Mouse (Mus musculus) lung, postnatal 0 days (tissue): ENCODE measurements around the gene Snx9. TPM values are rescaled to one million over a fixed set of nuclear protein-coding genes. Genes with fewer than 3 reads are reported as not detected.

Experiments
- ATAC-seq: fragments of 200-750 bp; cut with Nextera tagmentation; 2 replicates; pipeline ENCODE4 v1.8.0; 2017; ENCODE audit warnings: moderate library complexity
- DNase-seq: peaks from one replicate; pipeline ENCODE4 v3.0.0-alpha.2; 2016; ENCODE audit warnings: low spot score
- H3K27ac ChIP-seq: fragments of 300-500 bp; sonication (generic); 2 replicates; pipeline ENCODE4 v1.5.1; 2014; ENCODE audit warnings: antibody characterized with exemption, mild to moderate bottlenecking, low read length, mixed read lengths
- H3K27me3 ChIP-seq: fragments of 300-500 bp; sonication (generic); replicated peaks from 2 replicates; pipeline ENCODE4 v1.6.1; 2014; ENCODE audit warnings: low read length, mixed read lengths; ENCODE audit not compliant: insufficient read depth
- H3K36me3 ChIP-seq: fragments of 300-500 bp; sonication (generic); 2 replicates; pipeline ENCODE4 v1.6.1; 2014; ENCODE audit warnings: low read length, mixed read lengths; ENCODE audit not compliant: insufficient read depth
- H3K4me1 ChIP-seq: fragments of 300-500 bp; sonication (generic); 2 replicates; pipeline ENCODE4 v1.6.1; 2014; ENCODE audit warnings: antibody characterized with exemption, low read depth, low read length, mixed read lengths; ENCODE audit not compliant: insufficient read depth
- H3K4me2 ChIP-seq: fragments of 300-500 bp; sonication (generic); replicated peaks from 2 replicates; pipeline ENCODE4 v1.6.1; 2014; ENCODE audit warnings: low read depth, mild to moderate bottlenecking, low read length, moderate library complexity, mixed read lengths
- H3K4me3 ChIP-seq: fragments of 300-500 bp; sonication (generic); 2 replicates; pipeline ENCODE4 v1.5.1; 2014; ENCODE audit warnings: low read depth, low read length
- H3K9ac ChIP-seq: fragments of 300-500 bp; sonication (generic); replicated peaks from 2 replicates; pipeline ENCODE4 v1.6.1; 2014; ENCODE audit warnings: low read depth, mild to moderate bottlenecking
- H3K9me3 ChIP-seq: fragments of 300-500 bp; sonication (generic); 2 replicates; pipeline ENCODE4 v1.6.1; 2016; ENCODE audit warnings: low read length, mixed read lengths
- CTCF ChIP-seq: IDR thresholded peaks from 2 replicates; pipeline ENCODE4 v1.5.1; 2016; ENCODE audit warnings: antibody characterized with exemption, mild to moderate bottlenecking
- EP300 ChIP-seq: IDR thresholded peaks from 2 replicates; pipeline ENCODE4 v1.6.1; 2016; ENCODE audit warnings: antibody characterized with exemption, mild to moderate bottlenecking, control low read depth
- WGBS: fragments of 180-500 bp; shearing (Covaris S2); extraction: QIAGEN DNeasy Blood & Tissue Kit; methylation state at CpG from one replicate; pipeline ENCODE4 v1.1.7; 2014; 5-methylcytosine and 5-hydroxymethylcytosine counted together
- polyA plus RNA-seq: library from polyadenylated mRNA; unstranded; fragments of >200 nt; fragmentation: Nextera tagmentation; extraction: Ambion mirVana; gene quantifications from 2 replicates; pipeline ENCODE4 v1.2.1, GENCODE M21; 2015

Gene Snx9
- polyA plus RNA-seq, 1 experiment from 2014 or later = 26.3 TPM

DNA sequence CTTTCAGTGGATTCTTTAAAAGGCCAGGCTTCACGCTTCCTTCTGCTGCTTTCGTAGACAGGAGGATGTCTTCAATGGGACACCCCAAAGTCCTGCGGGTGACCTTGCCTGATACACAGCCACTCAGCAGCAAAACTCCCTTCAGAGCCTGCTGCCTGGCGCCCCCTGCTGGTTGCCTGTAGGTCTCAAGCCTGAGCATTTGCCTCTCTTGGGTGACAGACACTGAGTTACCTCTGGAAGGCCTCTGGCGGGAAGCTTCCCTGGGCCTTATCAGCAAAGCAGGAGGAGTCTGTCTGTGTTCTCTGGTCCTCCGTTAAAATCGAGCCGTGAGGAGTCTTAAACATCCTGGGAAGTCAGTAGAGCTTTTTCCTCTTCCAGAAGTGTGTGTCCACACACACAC lies 49.3 kb downstream of the Snx9 start:
- peak; percentile 43; the same call in 1 of the 2 replicates for ATAC-seq

DNA sequence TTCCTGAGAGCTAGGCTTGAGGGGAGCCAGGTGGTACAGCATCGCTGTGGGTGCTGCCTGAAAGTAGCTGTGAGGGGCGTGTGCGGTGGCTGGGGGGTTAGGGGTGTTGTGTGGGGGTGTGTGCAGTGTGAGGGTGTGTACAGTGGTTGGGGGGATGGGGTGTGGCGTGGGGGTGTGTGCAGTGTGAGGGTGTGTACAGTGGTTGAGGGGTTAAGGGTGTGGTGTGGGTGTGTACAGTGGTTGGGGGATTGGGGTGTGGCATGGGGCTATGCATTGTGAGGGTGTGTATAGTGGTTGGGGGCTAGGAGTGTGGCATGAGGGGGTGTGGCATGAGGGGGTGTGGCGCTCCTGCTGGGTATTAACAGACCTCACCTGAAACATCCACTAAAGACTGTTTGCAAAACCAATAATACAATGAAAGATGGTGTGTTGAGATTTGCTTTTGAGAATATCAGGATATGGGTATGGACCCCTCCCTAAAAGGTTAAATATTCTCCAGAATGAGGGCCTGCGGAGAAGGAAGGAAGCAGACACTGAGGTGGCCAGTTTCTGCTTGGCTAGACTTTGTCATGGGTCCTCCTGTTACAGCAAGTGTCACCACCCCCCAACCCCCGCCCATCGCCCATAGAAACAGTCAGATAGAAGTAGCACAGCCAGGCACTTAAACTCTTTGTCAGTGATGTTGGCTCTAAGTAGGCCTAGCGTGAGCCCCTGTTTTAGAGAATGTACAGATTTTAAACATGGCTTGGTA lies 51.0 kb downstream of the Snx9 start:
- Histone ChIP-seq H3K9me3 (no peaks in the 10 kb centered on the region), H3K27me3 (no peaks in the 10 kb centered on the region), H3K4me1 (no peaks in the 10 kb centered on the region), H3K4me3 (no peak overlapping the region), H3K36me3 (no peaks in the 10 kb centered on the region), H3K9ac (no peak overlapping the region), H3K27ac (no peak overlapping the region), H3K4me2 (no peak overlapping the region)
- TF ChIP-seq EP300 (no peak), CTCF (no peak)
- ATAC-seq (no peak), DNase-seq (no peak)
- 84% methylated on average over 9 of the region's 9 CpGs for WGBS

More for the DNA sequence above, 49.3 kb downstream of the Snx9 start:
- Histone ChIP-seq H3K36me3 (no peaks in the 10 kb centered on the region), H3K27me3 (no peaks in the 10 kb centered on the region), H3K4me1 (no peaks in the 10 kb centered on the region), H3K4me3 (no peak overlapping the region), H3K9me3 (no peaks in the 10 kb centered on the region), H3K4me2 (no peak overlapping the region), H3K27ac (no peak overlapping the region), H3K9ac (no peak overlapping the region)
- TF ChIP-seq EP300 (no peak), CTCF (peak; percentile 96)
- 28% methylated on average over 8 of the region's 8 CpGs for WGBS
- DNase-seq = peak; percentile 77

DNA sequence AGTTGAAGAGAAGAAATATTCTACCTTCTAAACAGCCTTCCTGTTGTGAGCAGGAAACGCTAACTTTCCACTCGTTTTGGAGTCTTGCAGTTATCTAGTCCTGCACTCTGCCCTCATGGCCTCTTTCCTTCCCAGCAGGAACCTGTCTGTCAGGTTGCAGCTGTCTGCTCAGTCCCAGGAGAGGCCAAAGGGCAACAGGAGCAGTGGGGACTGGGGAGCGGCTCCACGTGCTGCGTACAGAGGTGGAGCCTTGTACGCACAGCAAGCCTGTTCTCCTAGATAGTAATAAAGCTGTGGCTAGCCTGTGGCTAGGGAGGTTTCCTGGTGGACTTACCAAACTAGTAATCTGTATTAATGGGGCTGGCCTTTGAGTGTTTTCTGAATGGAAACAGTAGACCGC lies 52.0 kb downstream of the Snx9 start:
- peaks cover under 1% of the 10 kb centered on the region; the same call in 1 of the 2 replicates for H3K4me1 ChIP-seq
- no peak for DNase-seq
- H3K9me3 ChIP-seq = no peaks in the 10 kb centered on the region
- no peak overlapping the region for H3K27ac ChIP-seq
- H3K4me3 ChIP-seq = no peak overlapping the region
- TF ChIP-seq CTCF (no peak), EP300 (no peak)
- no peaks in the 10 kb centered on the region for H3K27me3 ChIP-seq
- H3K36me3 ChIP-seq = no peaks in the 10 kb centered on the region
- no peak overlapping the region for H3K4me2 ChIP-seq
- H3K9ac ChIP-seq = no peak overlapping the region
- WGBS = 34% methylated on average over 7 of the region's 7 CpGs
- 0 out of 2 replicates have a peak, but pooled peaks have one; percentile 18 for ATAC-seq

DNA sequence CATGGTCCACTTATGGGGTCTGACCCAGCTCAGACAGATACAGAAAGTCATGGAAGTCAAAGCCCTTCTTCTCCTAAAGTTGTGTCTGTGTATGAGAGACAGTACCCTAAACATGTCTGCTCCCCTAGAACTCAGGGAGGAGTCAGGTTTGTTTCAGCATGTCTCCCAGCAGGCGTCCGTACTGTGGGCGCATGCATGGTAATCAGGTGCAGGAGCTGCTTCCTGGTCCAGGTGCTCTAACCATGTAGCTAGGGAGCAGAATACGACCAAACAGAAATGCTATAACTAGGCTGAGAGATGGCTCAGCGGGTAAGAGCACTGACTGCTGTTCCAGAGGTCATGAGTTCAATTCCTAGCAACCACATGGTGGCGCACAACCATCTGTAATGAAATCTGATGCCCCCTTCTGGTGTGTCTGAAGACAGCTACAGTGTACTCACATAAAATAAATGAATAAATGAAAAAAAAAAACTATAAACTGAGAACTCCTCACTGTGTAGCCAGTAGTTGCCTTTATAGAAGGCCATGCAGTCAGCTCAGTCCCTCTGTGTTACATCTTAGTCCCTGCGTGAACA lies 52.5 kb downstream of the Snx9 start:
- Histone ChIP-seq H3K4me3 (no peak overlapping the region), H3K4me1 (peaks cover 3% of the 10 kb centered on the region; the same call in 1 of the 2 replicates), H3K4me2 (no peak overlapping the region), H3K27me3 (no peaks in the 10 kb centered on the region), H3K36me3 (no peaks in the 10 kb centered on the region), H3K9me3 (no peaks in the 10 kb centered on the region), H3K9ac (no peak overlapping the region), H3K27ac (no peak overlapping the region)
- TF ChIP-seq CTCF (peak; percentile 47), EP300 (no peak)
- no peak for DNase-seq
- ATAC-seq = no peak
- 72% methylated on average over 7 of the region's 7 CpGs for WGBS

DNA sequence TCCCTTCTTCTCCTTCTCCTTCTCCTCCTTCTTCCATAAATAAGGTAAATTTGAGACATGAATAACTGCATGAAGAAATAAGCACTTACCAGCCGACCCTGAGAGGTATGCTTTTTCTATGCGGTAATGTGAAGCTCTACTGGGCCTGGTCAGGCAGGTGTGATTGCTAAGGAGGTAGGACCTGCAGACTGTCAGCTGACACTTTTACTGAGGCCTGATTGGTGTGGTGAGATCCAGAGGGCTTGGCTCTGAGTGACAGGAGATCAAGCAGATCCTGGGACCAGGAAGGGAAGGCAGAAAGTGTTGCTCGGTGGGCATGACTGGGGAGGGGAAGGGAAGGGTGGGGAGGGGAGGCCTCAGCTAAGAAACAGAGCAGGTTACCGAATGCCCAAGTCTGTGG lies 54.9 kb downstream of the Snx9 start:
- Histone ChIP-seq H3K9ac (no peak overlapping the region), H3K36me3 (peaks cover 6% of the 10 kb centered on the region; the same call in 1 of the 2 replicates), H3K4me2 (no peak overlapping the region), H3K4me1 (peaks cover 3% of the 10 kb centered on the region; the same call in 1 of the 2 replicates), H3K4me3 (no peak overlapping the region), H3K9me3 (no peaks in the 10 kb centered on the region), H3K27me3 (no peaks in the 10 kb centered on the region), H3K27ac (no peak overlapping the region)
- TF ChIP-seq EP300 = no peak
- no peak for TF ChIP-seq CTCF
- DNase-seq = peak; percentile 67
- 55% methylated on average over 4 of the region's 4 CpGs for WGBS
- peak; percentile 95 for ATAC-seq

DNA sequence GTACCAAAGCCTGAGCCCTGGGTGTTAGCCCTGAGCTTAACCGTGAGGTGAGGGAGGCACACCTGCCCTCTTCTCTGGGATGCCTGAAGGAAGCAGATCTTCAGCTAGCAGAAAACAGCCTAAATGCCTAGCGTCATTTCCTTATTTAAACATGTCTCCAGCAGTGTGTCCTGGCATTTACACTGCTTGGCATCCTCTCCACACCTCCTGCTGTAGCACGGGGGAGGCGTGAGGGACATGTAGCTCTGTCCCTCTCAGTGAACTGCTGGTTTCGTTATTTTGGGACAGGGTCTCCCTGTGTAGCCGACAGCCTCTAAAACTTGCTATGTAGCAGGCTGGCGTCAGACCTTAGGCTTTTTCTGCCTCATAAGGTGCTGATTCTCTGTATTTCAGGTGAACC lies 55.5 kb downstream of the Snx9 start:
- Histone ChIP-seq H3K27ac (no peak overlapping the region), H3K4me1 (peaks cover 3% of the 10 kb centered on the region; the same call in 1 of the 2 replicates), H3K9ac (no peak overlapping the region), H3K9me3 (no peaks in the 10 kb centered on the region), H3K4me3 (no peak overlapping the region), H3K27me3 (no peaks in the 10 kb centered on the region), H3K36me3 (peaks cover 6% of the 10 kb centered on the region; the same call in 1 of the 2 replicates), H3K4me2 (no peak overlapping the region)
- DNase-seq = no peak
- TF ChIP-seq EP300 (no peak), CTCF (no peak)
- ATAC-seq = no peak
- WGBS = 68% methylated on average over 7 of the region's 7 CpGs
